Mouse (Mus musculus) liver, embryonic 12.5 days (tissue): ENCODE data around the gene Itgb6. TPM values are rescaled to one million over a fixed set of nuclear protein-coding genes. Genes with fewer than 3 reads are reported as not detected.

Experiments used
- ATAC-seq: fragments of 200-750 bp; cut with Nextera tagmentation; 2 replicates; pipeline ENCODE4 v1.8.0; 2017; ENCODE audit warnings: moderate number of reproducible peaks, mild to moderate bottlenecking, moderate library complexity
- H3K27ac ChIP-seq: fragments of 300-500 bp; sonication (generic); 2 replicates; pipeline ENCODE4 v1.5.1; 2016; ENCODE audit warnings: mild to moderate bottlenecking
- H3K27me3 ChIP-seq: fragments of 300-500 bp; sonication (generic); replicated peaks from 2 replicates; pipeline ENCODE4 v1.6.1; 2016; ENCODE audit warnings: mild to moderate bottlenecking, moderate library complexity
- H3K36me3 ChIP-seq: fragments of 300-500 bp; sonication (generic); 2 replicates; pipeline ENCODE4 v1.6.1; 2016; ENCODE audit warnings: mild to moderate bottlenecking, moderate library complexity
- H3K4me1 ChIP-seq: fragments of 300-500 bp; sonication (generic); 2 replicates; pipeline ENCODE4 v1.6.1; 2016
- H3K4me2 ChIP-seq: fragments of 300-500 bp; sonication (generic); 2 replicates; pipeline ENCODE4 v1.6.1; 2016; ENCODE audit warnings: mild to moderate bottlenecking, moderate library complexity
- H3K4me3 ChIP-seq: fragments of 300-500 bp; sonication (generic); 2 replicates; pipeline ENCODE4 v1.5.1; 2016; ENCODE audit warnings: mild to moderate bottlenecking, moderate library complexity
- H3K9ac ChIP-seq: fragments of 300-500 bp; sonication (generic); 2 replicates; pipeline ENCODE4 v1.6.1; 2016; ENCODE audit warnings: mild to moderate bottlenecking, moderate library complexity
- H3K9me3 ChIP-seq: fragments of 300-500 bp; sonication (generic); replicated peaks from 2 replicates; pipeline ENCODE4 v1.6.1; 2016; ENCODE audit warnings: mild to moderate bottlenecking, moderate library complexity
- WGBS: fragments of 180-500 bp; shearing (Covaris S2); methylation state at CpG from one replicate; pipeline ENCODE4 v1.1.7; 2016; ENCODE audit not compliant: insufficient replicate concordance; 5-methylcytosine and 5-hydroxymethylcytosine counted together
- polyA plus RNA-seq: library from polyadenylated mRNA; unstranded; fragments of >200 nt; fragmentation: Nextera tagmentation; extraction: Ambion mirVana; gene quantifications from 2 replicates; pipeline ENCODE4 v1.2.1, GENCODE M21; 2016

Gene Itgb6
- polyA plus RNA-seq, 1 experiment from 2014 or later, result 0.04 TPM

DNA sequence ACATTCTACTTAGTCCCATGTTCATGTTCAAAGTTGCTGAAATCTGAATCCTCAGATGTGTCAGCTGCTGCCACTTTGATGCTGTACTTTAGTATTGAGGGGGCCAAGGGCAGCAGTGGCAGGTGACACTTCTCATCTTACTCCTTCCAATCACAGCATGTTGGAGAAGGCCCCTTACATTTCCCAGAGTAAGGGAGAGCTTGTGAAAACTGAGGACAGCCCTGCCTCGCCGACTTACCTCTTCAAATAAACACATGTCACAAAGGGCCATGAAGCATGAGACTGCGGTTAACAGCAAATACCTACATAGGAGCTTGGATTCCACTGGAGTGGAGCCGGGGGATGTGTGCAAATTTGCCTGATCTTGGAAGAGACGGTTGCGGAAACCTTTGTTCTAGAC, 86.4 kb downstream of the Itgb6 start:
- H3K27me3 ChIP-seq, result no peaks in the 10 kb centered on the region

DNA sequence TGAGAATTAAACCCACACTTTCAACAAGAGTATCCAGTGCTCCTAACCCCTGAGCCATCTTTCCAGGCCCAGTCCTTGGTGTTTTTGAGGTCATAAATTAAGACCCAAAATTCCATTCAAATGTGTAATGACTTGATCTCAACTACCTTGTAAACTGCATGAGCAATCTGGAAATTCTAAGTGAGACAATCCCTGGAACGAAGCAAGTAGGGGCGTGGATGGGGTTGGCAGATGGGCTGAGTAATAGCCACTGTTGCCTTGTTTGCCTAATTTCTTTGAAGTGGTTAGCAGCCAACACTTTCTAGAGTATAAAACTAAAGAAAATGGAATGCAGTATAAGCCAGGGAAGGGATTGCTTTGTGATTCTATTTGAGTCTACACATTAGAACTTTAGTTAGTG, 89.7 kb downstream of the Itgb6 start:
- Histone ChIP-seq H3K36me3 (no peaks in the 10 kb centered on the region), H3K4me3 (no peak overlapping the region), H3K4me1 (no peaks in the 10 kb centered on the region), H3K4me2 (no peak overlapping the region), H3K9ac (no peak overlapping the region), H3K9me3 (no peaks in the 10 kb centered on the region), H3K27me3 (no peaks in the 10 kb centered on the region), H3K27ac (no peak overlapping the region)
- WGBS, result 79% methylated on average over 2 of the region's 2 CpGs
- ATAC-seq, result no peak

More for the DNA sequence above, 86.4 kb downstream of the Itgb6 start:
- H3K36me3 ChIP-seq, result no peaks in the 10 kb centered on the region
- H3K9me3 ChIP-seq, result no peaks in the 10 kb centered on the region
- no peak overlapping the region for H3K4me3 ChIP-seq
- H3K4me2 ChIP-seq, result no peak overlapping the region
- 72% methylated on average over 6 of the region's 6 CpGs for WGBS
- H3K4me1 ChIP-seq, result no peaks in the 10 kb centered on the region
- no peak overlapping the region for H3K9ac ChIP-seq
- ATAC-seq, result no peak
- no peak overlapping the region for H3K27ac ChIP-seq

DNA sequence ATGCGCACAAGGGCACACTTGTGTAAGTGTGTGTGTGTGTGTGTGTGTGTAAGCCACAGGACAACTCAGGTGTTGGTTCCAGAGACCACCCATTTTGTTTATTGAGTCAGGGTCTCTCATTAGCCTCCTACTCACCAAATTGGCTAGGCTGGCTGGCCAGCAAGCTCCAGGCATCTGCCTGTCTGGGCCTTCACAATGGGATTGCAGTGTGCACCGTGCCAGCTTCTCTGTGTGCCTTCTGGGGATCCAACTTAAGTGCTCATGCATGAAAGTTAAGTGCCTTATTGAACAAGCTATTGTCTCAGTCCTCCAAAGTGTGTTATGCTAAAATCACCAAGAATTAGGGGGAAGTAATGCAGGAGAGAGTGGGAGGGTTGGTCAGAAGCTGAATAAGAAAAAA, 92.1 kb downstream of the Itgb6 start:
- H3K36me3 ChIP-seq, result no peaks in the 10 kb centered on the region
- 79% methylated on average over 2 of the region's 2 CpGs for WGBS
- H3K27ac ChIP-seq, result no peak overlapping the region
- no peak for ATAC-seq
- H3K4me1 ChIP-seq, result peaks cover 9% of the 10 kb centered on the region
- H3K4me3 ChIP-seq, result no peak overlapping the region
- H3K9ac ChIP-seq, result no peak overlapping the region
- H3K27me3 ChIP-seq, result no peaks in the 10 kb centered on the region
- no peaks in the 10 kb centered on the region for H3K9me3 ChIP-seq
- no peak overlapping the region for H3K4me2 ChIP-seq

DNA sequence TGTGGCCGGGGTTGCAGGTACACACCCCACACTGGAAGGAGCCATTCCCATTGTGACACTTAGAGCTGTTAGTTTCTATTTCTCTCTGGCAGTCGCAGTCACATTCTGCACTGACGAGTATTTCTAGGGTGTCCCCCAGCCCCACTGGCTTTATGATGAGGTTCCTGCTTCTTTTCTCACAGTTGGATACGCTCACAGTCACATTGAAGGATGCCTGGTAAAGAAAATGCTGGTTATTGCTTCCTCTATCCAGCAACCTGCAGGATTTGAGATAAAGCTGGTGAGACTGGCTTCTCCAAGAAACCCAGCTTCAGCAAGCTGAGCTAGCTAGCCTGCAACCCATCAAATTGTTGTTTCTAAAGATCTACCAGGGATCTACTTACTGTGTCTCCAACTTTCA, 94.5 kb downstream of the Itgb6 start:
- Histone ChIP-seq H3K36me3 (no peaks in the 10 kb centered on the region), H3K4me3 (no peak overlapping the region), H3K27me3 (no peaks in the 10 kb centered on the region), H3K4me2 (no peak overlapping the region), H3K9ac (no peak overlapping the region), H3K27ac (no peak overlapping the region), H3K4me1 (peaks cover 9% of the 10 kb centered on the region), H3K9me3 (no peaks in the 10 kb centered on the region)
- ATAC-seq, result no peak
- WGBS, result 39% methylated on average over 4 of the region's 4 CpGs

DNA sequence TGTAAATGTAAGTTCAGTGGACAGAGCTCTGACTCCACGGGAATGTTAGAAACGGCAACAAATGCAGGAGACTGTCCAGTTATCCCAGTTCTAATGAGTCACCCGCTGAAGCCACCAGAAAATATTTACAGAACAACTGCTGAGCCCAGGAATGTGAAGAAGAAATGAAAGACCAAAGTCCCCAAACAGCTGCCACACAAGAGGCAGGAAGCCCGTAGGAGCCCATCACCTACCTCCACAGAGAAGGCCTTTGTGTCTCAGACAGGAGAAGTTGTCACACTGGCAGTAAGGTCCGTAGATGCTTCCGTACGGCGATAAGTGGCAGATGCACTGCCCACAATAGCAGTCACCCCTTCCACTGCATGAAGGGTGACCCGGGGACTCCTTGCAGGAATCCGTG, 94.9 kb downstream of the Itgb6 start:
- no peak overlapping the region for H3K27ac ChIP-seq
- 65% methylated on average over 10 of the region's 10 CpGs for WGBS
- ATAC-seq, result no peak

DNA sequence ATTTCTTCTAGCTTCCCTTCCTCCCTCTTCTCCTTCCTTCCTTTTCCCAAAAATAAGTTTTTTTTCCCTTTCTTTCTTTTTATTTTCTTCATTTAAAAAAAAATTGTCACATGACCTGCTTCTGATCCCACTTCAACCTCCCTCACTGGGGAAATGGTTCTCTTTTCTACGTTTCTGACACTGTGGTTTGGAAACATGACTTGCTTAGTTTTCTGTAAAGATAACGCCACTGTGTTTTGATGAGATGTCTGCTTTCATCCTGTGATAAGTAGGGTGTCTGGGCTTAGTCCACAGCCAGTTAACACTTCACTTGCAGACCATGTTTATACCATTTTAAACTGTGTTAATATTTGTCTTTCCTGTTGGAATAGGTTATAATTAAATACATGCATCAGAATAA, 96.7 kb downstream of the Itgb6 start:
- 9% methylated on average over 2 of the region's 2 CpGs for WGBS
- H3K27ac ChIP-seq, result no peak overlapping the region
- no peak for ATAC-seq
- H3K4me1 ChIP-seq, result peaks cover 9% of the 10 kb centered on the region
- no peaks in the 10 kb centered on the region for H3K9me3 ChIP-seq
- no peaks in the 10 kb centered on the region for H3K27me3 ChIP-seq
- no peaks in the 10 kb centered on the region for H3K36me3 ChIP-seq
- no peak overlapping the region for H3K4me2 ChIP-seq
- H3K4me3 ChIP-seq, result no peak overlapping the region
- no peak overlapping the region for H3K9ac ChIP-seq

More for the DNA sequence above, 94.9 kb downstream of the Itgb6 start:
- no peaks in the 10 kb centered on the region for H3K9me3 ChIP-seq
- H3K4me3 ChIP-seq, result no peak overlapping the region
- H3K27me3 ChIP-seq, result no peaks in the 10 kb centered on the region
- H3K4me1 ChIP-seq, result peaks cover 9% of the 10 kb centered on the region
- H3K4me2 ChIP-seq, result no peak overlapping the region
- no peaks in the 10 kb centered on the region for H3K36me3 ChIP-seq
- H3K9ac ChIP-seq, result no peak overlapping the region

DNA sequence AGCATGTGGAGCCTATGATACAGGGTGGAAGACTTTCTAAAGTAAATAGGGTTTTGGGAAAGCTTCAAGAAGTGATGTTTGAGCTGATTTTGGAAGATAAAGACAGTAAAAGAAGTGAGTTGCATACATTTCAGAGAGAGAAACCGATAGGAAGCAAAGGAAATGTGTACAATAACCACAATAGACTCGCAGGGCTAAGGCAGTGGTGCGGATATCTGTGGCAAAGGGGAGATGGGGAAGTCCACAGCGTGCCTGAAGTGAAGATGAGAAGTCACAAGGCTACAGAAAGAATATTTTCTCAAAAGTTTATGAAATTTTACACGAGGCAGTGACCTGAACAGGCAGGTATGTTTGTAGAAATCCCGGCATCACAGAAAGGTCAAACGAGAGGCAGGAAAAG, 100.3 kb downstream of the Itgb6 start:
- no peak for ATAC-seq
- no peaks in the 10 kb centered on the region for H3K36me3 ChIP-seq
- H3K9me3 ChIP-seq, result no peaks in the 10 kb centered on the region
- no peaks in the 10 kb centered on the region for H3K27me3 ChIP-seq
- H3K9ac ChIP-seq, result no peak overlapping the region
- H3K27ac ChIP-seq, result no peak overlapping the region
- H3K4me3 ChIP-seq, result no peak overlapping the region
- no peak overlapping the region for H3K4me2 ChIP-seq
- H3K4me1 ChIP-seq, result peaks cover 9% of the 10 kb centered on the region
- 23% methylated on average over 7 of the region's 7 CpGs for WGBS

DNA sequence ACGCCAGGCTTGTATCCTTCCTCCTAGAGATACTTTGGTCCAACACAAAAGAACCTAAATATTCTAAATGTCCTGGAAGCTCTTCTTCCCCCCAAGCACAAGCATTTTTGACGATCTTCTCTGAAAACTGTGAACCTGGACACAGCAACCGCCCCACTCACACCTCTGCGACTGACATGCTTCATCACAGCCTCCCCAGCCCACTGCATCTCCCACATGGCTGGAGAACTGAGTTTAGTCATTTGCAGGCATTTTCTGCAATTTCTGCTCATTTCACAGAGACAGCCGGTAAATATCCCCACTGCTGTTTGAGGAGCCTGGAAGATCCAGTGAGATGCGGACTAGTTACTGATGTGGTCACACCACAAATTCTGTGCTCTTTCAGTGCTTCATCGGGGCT, 107.7 kb downstream of the Itgb6 start:
- no peaks in the 10 kb centered on the region for H3K27me3 ChIP-seq
- ATAC-seq, result no peak
- no peak overlapping the region for H3K4me2 ChIP-seq
- H3K4me1 ChIP-seq, result no peaks in the 10 kb centered on the region
- no peak overlapping the region for H3K4me3 ChIP-seq
- H3K9me3 ChIP-seq, result no peaks in the 10 kb centered on the region
- 70% methylated on average over 7 of the region's 7 CpGs for WGBS
- H3K9ac ChIP-seq, result no peak overlapping the region
- H3K36me3 ChIP-seq, result no peaks in the 10 kb centered on the region
- H3K27ac ChIP-seq, result no peak overlapping the region

DNA sequence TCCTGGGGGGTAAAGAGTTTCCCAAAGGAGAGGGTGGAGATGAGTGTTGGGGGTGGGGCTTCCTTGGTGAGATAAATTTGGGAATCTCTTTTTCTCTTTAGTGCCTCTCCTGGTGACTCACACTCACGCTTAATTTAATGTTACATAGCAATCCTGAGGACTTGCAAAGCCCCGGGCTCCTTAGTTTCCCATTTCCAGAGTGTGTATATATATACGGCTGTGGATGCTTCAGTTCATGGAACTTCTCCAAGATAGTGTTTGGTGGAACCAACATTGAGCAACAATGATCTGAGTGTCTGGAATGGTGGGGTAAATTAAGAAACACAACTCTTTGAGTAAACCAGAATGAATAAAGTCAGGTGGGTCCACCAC, 108.6 kb downstream of the Itgb6 start:
- no peaks in the 10 kb centered on the region for H3K36me3 ChIP-seq
- H3K27me3 ChIP-seq, result no peaks in the 10 kb centered on the region
- no peaks in the 10 kb centered on the region for H3K9me3 ChIP-seq
- H3K9ac ChIP-seq, result no peak overlapping the region
- no peak overlapping the region for H3K4me3 ChIP-seq
- no peak overlapping the region for H3K4me2 ChIP-seq
- ATAC-seq, result no peak
- no peaks in the 10 kb centered on the region for H3K4me1 ChIP-seq
- H3K27ac ChIP-seq, result no peak overlapping the region
- 61% methylated on average over 3 of the region's 3 CpGs for WGBS

DNA sequence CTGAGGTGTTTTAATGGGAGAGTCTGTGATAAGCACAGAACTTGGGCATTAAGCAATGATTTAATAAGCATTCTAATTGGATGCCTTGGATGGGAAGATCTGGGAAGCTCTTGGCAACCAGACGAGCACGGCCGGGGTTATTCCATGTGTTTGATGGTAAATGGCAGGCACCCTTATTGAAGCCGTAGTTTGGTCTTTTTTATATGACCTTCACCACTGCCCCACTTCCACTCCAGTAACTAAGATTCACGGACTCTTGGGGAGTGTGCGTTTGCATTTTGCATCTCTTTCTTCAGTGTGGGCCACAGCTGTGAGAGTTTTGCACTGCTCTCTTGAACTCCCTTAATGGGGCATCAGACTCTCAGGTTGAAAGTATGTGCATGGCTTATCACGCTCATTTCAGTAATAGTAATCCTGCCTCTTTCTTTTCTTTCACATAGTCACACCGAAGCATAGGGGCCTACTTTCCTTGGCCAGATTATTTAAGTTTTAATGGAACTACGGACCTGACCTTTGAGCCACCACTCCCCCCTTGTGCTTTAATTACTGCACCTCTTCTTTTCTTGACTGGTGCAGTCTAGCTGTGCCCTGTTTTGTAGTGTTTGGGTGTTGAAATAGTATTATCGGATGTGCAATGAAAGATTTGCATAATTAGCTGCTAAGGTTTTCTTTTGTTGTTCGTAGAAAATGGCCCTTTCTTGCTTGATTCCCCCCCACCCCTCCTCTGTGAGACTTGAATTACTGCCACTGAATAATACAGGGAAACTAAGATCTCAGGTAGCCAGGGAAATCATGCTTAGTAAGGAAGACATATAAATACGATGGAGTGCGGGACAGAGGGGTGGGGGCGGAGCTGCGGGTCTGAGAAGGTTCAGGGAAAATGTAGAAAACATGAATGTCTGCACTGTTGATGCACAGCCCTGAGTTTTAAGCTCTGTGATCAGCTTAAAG, 109.3 kb downstream of the Itgb6 start:
- 76% methylated on average over 15 of the region's 15 CpGs for WGBS
- no peak overlapping the region for H3K4me3 ChIP-seq
- no peak for ATAC-seq
- H3K9ac ChIP-seq, result no peak overlapping the region
- H3K27ac ChIP-seq, result no peak overlapping the region
- H3K36me3 ChIP-seq, result no peaks in the 10 kb centered on the region
- H3K4me2 ChIP-seq, result no peak overlapping the region
- no peaks in the 10 kb centered on the region for H3K4me1 ChIP-seq
- H3K9me3 ChIP-seq, result no peaks in the 10 kb centered on the region
- H3K27me3 ChIP-seq, result no peaks in the 10 kb centered on the region

DNA sequence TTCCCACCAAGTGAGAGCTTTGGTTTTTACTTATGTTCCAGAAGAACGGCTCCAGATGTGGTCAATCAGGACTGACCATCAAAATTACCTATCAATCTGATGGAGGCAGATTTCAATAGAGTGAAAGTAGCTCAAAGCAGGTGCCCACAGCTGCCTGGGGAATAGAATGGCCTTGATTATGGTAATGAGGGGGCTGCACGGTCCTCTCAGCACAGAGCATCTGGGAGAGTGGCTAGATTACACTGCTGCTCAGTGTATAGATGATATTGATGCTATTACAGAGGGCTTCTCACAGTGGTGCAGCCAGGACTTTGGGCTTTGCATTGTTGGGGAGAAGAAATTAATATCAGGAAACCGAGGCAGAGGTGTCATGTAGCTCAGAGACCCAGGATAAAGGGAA, 110.8 kb downstream of the Itgb6 start:
- H3K4me2 ChIP-seq, result no peak overlapping the region
- no peaks in the 10 kb centered on the region for H3K27me3 ChIP-seq
- H3K9ac ChIP-seq, result no peak overlapping the region
- no peak overlapping the region for H3K4me3 ChIP-seq
- WGBS, result 53% methylated on average over 3 of the region's 3 CpGs
- ATAC-seq, result no peak
- no peaks in the 10 kb centered on the region for H3K9me3 ChIP-seq
- H3K4me1 ChIP-seq, result no peaks in the 10 kb centered on the region
- no peaks in the 10 kb centered on the region for H3K36me3 ChIP-seq
- no peak overlapping the region for H3K27ac ChIP-seq

DNA sequence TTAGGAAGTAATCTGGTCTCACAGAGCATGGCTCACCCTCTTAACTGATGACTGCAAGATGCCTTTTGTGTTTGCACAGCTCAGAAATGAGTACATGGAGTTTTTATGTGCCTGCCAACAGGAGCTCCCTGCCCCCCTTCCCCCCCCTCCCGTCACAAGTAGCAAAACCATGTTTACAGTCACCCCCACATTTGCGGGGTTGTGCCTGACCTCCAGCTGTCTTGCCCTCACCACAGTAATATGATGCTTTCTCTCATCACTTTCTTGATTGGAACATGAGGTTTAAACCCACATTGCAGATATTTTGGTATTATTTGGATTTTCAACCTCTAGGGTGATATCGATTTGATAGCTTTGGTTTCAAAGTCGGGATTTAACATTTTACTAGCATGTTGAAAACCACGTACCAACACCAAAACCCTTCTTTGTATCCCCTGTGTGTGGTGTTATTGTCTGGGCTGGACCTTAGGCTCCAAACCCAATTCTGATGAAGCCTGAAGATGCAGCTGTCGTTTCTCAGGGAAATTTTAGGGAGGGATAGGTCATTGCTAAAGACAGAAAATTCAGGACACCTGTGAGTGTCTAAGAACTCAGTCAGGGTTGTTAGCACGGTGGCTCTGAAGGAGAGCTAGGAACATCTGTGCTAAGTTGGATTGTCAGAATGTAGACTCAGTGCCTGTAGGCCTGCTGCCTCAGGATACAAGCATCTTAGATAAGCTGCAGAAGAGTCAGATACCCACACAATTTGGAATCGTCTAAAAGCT, 112.8 kb downstream of the Itgb6 start:
- Histone ChIP-seq H3K36me3 (no peaks in the 10 kb centered on the region), H3K9me3 (no peaks in the 10 kb centered on the region), H3K27ac (no peak overlapping the region), H3K27me3 (no peaks in the 10 kb centered on the region), H3K4me1 (no peaks in the 10 kb centered on the region), H3K9ac (no peak overlapping the region), H3K4me3 (no peak overlapping the region), H3K4me2 (no peak overlapping the region)
- ATAC-seq, result no peak
- 70% methylated on average over 8 of the region's 8 CpGs for WGBS
